Mouse (Mus musculus) forebrain, embryonic 16.5 days (tissue): ENCODE measurements around the gene Frmd4b. TPM values are rescaled to one million over a fixed set of nuclear protein-coding genes. Genes with fewer than 3 reads are reported as not detected.

Experiments
- ATAC-seq: fragments of 200-750 bp; cut with Nextera tagmentation; 2 replicates; pipeline ENCODE4 v1.8.0; 2017; ENCODE audit warnings: mild to moderate bottlenecking, moderate library complexity
- H3K27ac ChIP-seq: fragments of 300-500 bp; sonication (generic); 2 replicates; pipeline ENCODE4 v1.5.1; 2014; ENCODE audit warnings: low read length, control low read depth
- H3K27me3 ChIP-seq: fragments of 300-500 bp; sonication (generic); replicated peaks from 2 replicates; pipeline ENCODE4 v1.6.1; 2014; ENCODE audit warnings: low read length; ENCODE audit not compliant: control insufficient read depth, insufficient read depth
- H3K36me3 ChIP-seq: fragments of 300-500 bp; sonication (generic); 2 replicates; pipeline ENCODE4 v1.6.1; 2014; ENCODE audit not compliant: control insufficient read depth, insufficient read depth
- H3K4me1 ChIP-seq: fragments of 300-500 bp; sonication (generic); replicated peaks from 2 replicates; pipeline ENCODE4 v1.6.1; 2014; ENCODE audit warnings: low read length; ENCODE audit not compliant: control insufficient read depth, insufficient read depth
- H3K4me2 ChIP-seq: fragments of 300-500 bp; sonication (generic); 2 replicates; pipeline ENCODE4 v1.6.1; 2014; ENCODE audit warnings: mild to moderate bottlenecking, low read length, control low read depth
- H3K4me3 ChIP-seq: fragments of 300-500 bp; sonication (generic); replicated peaks from 2 replicates; pipeline ENCODE4 v1.5.1; 2014; ENCODE audit warnings: mild to moderate bottlenecking, low read length, control low read depth
- H3K9ac ChIP-seq: fragments of 300-500 bp; sonication (generic); replicated peaks from 2 replicates; pipeline ENCODE4 v1.6.1; 2014; ENCODE audit warnings: low read depth, low read length, control low read depth
- H3K9me3 ChIP-seq: fragments of 300-500 bp; sonication (generic); 2 replicates; pipeline ENCODE4 v1.6.1; 2016; ENCODE audit warnings: low read length; ENCODE audit not compliant: control insufficient read depth
- WGBS: fragments of 180-500 bp; shearing (Covaris S2); extraction: QIAGEN DNeasy Blood & Tissue Kit; methylation state at CpG from one replicate; pipeline ENCODE4 v1.1.7; 2014; 5-methylcytosine and 5-hydroxymethylcytosine counted together
- polyA plus RNA-seq: library from polyadenylated mRNA; unstranded; fragments of >200 nt; fragmentation: Nextera tagmentation; extraction: Ambion mirVana; gene quantifications from 2 replicates; pipeline ENCODE4 v1.2.1, GENCODE M21; 2015

Gene Frmd4b
- polyA plus RNA-seq, 1 experiment from 2014 or later, result 50.0 TPM

DNA sequence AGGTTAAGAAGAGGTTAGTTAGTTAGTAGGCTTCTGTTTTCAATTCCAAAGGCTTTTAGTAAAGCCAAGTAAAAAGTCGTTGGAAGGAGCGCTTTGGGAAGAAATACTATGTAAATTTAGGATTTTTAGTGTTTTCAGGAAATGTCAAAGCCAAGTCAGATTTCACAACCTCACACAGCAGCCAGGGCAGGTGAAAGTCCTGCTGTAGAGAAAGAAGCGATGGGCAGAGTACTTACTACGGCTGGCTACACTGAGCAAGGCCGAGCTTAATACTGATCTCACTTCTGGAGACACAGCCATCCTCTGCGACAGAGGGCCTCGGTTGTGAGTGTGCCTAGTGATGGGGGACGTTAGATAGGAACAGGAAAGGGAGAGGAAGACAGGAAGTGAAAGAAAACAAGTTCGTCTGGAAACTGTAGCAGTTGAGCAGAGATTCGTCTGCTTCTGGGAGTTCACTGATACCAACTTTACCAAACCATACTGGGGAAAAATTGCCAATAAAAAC, 328.0 kb downstream of the Frmd4b start:
- WGBS, result 81% methylated on average over 10 of the region's 10 CpGs
- Histone ChIP-seq H3K4me1 (peaks cover 10% of the 10 kb centered on the region), H3K9ac (no peak overlapping the region), H3K27me3 (no peaks in the 10 kb centered on the region), H3K4me3 (no peak overlapping the region), H3K4me2 (no peak overlapping the region), H3K36me3 (peaks cover 7% of the 10 kb centered on the region; the same call in 1 of the 2 replicates), H3K27ac (no peak overlapping the region), H3K9me3 (no peaks in the 10 kb centered on the region)
- no peak for ATAC-seq

GRCm38 (mm10) chr6:97288047-97288855, 329.1 kb downstream of the Frmd4b start:
- no peaks in the 10 kb centered on the region for H3K27me3 ChIP-seq
- 80% methylated on average over 19 of the region's 19 CpGs for WGBS
- peaks cover 7% of the 10 kb centered on the region; the same call in 1 of the 2 replicates for H3K36me3 ChIP-seq
- H3K4me3 ChIP-seq, result no peak overlapping the region
- no peaks in the 10 kb centered on the region for H3K9me3 ChIP-seq
- H3K4me1 ChIP-seq, result peaks cover 10% of the 10 kb centered on the region
- H3K27ac ChIP-seq, result no peak overlapping the region
- no peak overlapping the region for H3K4me2 ChIP-seq
- no peak overlapping the region for H3K9ac ChIP-seq
- ATAC-seq, result no peak

GRCm38 (mm10) chr6:97286332-97286731, 331.0 kb downstream of the Frmd4b start:
- Histone ChIP-seq H3K9ac (no peak overlapping the region), H3K27ac (no peak overlapping the region), H3K27me3 (no peaks in the 10 kb centered on the region), H3K4me2 (no peak overlapping the region), H3K9me3 (no peaks in the 10 kb centered on the region), H3K4me3 (no peak overlapping the region), H3K36me3 (peaks cover 7% of the 10 kb centered on the region; the same call in 1 of the 2 replicates), H3K4me1 (peaks cover 8% of the 10 kb centered on the region)
- 96% methylated on average over 5 of the region's 5 CpGs for WGBS
- ATAC-seq, result no peak

GRCm38 (mm10) chr6:97283676-97284075, 333.7 kb downstream of the Frmd4b start:
- H3K36me3 ChIP-seq, result peaks cover 5% of the 10 kb centered on the region; the same call in 1 of the 2 replicates

DNA sequence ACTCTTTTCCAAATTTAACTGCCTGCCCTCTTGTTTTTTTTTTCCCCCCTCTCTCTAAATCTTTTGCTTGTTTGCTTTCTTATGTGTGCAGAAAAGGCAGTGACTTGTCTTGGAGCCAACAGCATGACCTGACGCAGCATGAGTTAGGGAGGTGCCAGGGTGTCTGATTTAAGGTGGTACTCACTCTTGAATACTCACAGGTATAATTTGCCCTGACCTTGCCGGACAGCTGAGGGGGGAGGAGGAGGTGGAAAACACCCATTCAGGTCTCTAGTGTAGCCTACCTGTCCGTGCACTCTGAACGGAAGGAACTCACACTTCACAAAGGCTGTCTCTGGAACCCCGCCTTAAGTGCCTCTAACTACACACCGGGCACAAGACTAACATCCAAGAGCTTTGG, 338.5 kb downstream of the Frmd4b start:
- no peaks in the 10 kb centered on the region for H3K27me3 ChIP-seq
- no peak for ATAC-seq
- H3K9me3 ChIP-seq, result no peaks in the 10 kb centered on the region
- no peak overlapping the region for H3K27ac ChIP-seq
- H3K4me1 ChIP-seq, result peaks cover 15% of the 10 kb centered on the region
- H3K4me2 ChIP-seq, result no peak overlapping the region
- no peak overlapping the region for H3K4me3 ChIP-seq
- no peaks in the 10 kb centered on the region for H3K36me3 ChIP-seq
- H3K9ac ChIP-seq, result no peak overlapping the region
- 45% methylated on average over 6 of the region's 6 CpGs for WGBS

More at GRCm38 (mm10) chr6:97283676-97284075, 333.7 kb downstream of the Frmd4b start:
- H3K4me2 ChIP-seq, result no peak overlapping the region
- no peaks in the 10 kb centered on the region for H3K4me1 ChIP-seq
- no peak overlapping the region for H3K9ac ChIP-seq
- no peak overlapping the region for H3K4me3 ChIP-seq
- H3K9me3 ChIP-seq, result no peaks in the 10 kb centered on the region
- no peaks in the 10 kb centered on the region for H3K27me3 ChIP-seq
- H3K27ac ChIP-seq, result no peak overlapping the region
- 97% methylated on average over 1 of the region's 1 CpGs for WGBS
- no peak for ATAC-seq

DNA sequence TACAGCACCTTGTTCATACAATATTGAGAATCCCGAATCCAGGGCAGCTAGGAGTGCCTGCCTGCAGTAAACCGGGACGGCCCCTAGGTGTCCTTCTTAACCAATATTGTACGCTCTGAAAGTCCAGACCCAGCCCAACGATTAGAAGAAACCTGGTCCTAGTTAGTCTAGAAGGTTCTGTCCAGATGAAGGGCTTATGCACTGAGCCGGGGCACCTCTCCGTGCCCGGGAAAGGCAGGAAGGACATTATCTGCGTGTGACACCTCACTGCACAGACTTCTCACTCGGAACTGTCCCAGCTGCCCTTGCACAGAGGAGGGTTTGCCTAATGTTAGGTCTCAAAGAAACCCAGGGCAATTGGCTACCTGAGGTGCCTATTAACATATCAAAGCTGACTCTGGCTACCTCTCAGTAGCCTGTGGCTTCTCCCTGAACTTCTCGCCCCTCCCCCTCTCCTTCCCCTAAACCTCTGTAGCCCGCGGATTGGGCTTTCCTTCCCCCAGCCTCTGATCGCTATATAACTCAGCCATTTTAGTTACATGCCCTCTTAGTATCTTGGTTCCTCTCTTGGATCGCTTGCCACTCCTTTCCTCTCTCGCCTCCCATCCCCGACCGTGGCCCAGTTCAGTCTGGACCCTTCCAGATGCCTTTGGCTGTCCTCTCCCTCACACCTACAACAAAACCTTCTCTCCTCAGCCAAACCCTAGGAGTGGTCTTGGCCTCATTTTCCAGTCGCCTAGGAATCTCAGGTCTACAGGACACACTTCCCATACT, 339.1 kb downstream of the Frmd4b start:
- Histone ChIP-seq H3K4me3 (peak overlapping the region; percentile 9; the same call in 1 of the 2 replicates), H3K9ac (peak overlapping the region; percentile 12; the same call in 1 of the 2 replicates), H3K4me2 (peak overlapping the region; percentile 45), H3K27me3 (no peaks in the 10 kb centered on the region), H3K36me3 (no peaks in the 10 kb centered on the region), H3K4me1 (peaks cover 15% of the 10 kb centered on the region), H3K9me3 (no peaks in the 10 kb centered on the region), H3K27ac (no peak overlapping the region)
- peak; percentile 68 for ATAC-seq
- WGBS, result 3% methylated on average over 19 of the region's 19 CpGs

DNA sequence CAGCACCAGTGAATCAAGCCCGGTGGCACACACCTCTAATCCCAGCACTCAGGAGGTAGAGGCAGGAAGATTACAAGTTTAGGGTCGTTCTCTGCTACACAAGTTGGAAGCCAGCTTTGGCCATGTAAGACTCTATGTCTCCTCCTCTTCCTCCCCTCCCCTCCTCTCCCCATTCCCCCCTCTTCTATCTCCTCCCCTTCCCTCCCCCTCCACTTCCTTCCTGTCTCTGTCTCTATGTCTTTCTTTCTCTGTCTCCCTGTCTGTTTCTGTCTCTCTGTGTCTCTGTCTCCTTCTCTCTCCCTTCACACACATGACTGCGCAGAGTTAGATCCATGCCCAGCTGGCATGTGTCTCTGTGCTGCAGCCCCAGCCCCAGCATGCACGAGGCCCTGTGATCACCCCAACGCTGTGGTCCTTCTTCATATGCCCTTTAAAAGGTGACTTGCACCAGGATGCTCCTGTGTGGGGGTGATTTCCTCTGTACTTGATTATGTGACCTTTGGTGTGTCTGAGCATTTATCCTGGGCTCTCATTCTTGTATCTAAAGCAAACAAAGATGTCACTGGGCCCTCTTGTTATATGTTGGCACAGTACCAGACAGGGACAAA, 340.3 kb downstream of the Frmd4b start:
- no peaks in the 10 kb centered on the region for H3K9me3 ChIP-seq
- no peaks in the 10 kb centered on the region for H3K27me3 ChIP-seq
- no peaks in the 10 kb centered on the region for H3K36me3 ChIP-seq
- no peak overlapping the region for H3K4me3 ChIP-seq
- WGBS, result 57% methylated on average over 5 of the region's 5 CpGs
- H3K27ac ChIP-seq, result no peak overlapping the region
- peaks cover 15% of the 10 kb centered on the region for H3K4me1 ChIP-seq
- no peak overlapping the region for H3K4me2 ChIP-seq
- no peak overlapping the region for H3K9ac ChIP-seq
- ATAC-seq, result no peak

GRCm38 (mm10) chr6:97276366-97276765, 341.0 kb downstream of the Frmd4b start:
- no peak overlapping the region for H3K4me3 ChIP-seq

GRCm38 (mm10) chr6:97275760-97276159, 341.6 kb downstream of the Frmd4b start:
- H3K36me3 ChIP-seq, result no peaks in the 10 kb centered on the region
- no peaks in the 10 kb centered on the region for H3K27me3 ChIP-seq
- no peak overlapping the region for H3K9ac ChIP-seq
- no peak overlapping the region for H3K27ac ChIP-seq
- H3K4me3 ChIP-seq, result no peak overlapping the region
- H3K4me1 ChIP-seq, result peaks cover 15% of the 10 kb centered on the region
- 54% methylated on average over 4 of the region's 4 CpGs for WGBS
- ATAC-seq, result no peak
- H3K4me2 ChIP-seq, result no peak overlapping the region
- no peaks in the 10 kb centered on the region for H3K9me3 ChIP-seq

More at GRCm38 (mm10) chr6:97276366-97276765, 341.0 kb downstream of the Frmd4b start:
- Histone ChIP-seq H3K9ac (no peak overlapping the region), H3K27me3 (no peaks in the 10 kb centered on the region), H3K4me2 (no peak overlapping the region), H3K4me1 (peaks cover 15% of the 10 kb centered on the region), H3K36me3 (no peaks in the 10 kb centered on the region), H3K27ac (no peak overlapping the region), H3K9me3 (no peaks in the 10 kb centered on the region)
- peak; percentile 48 for ATAC-seq
- 21% methylated on average over 4 of the region's 4 CpGs for WGBS
